Mouse (Mus musculus): ENCODE results near the gene Zdhhc7. TPM values are rescaled to one million over a fixed set of nuclear protein-coding genes. Genes with fewer than 3 reads are reported as not detected.

The Zdhhc7 gene
- total RNA-seq, 2 experiments from 2014 or later, result 24.9 to 26.2 TPM

DNA sequence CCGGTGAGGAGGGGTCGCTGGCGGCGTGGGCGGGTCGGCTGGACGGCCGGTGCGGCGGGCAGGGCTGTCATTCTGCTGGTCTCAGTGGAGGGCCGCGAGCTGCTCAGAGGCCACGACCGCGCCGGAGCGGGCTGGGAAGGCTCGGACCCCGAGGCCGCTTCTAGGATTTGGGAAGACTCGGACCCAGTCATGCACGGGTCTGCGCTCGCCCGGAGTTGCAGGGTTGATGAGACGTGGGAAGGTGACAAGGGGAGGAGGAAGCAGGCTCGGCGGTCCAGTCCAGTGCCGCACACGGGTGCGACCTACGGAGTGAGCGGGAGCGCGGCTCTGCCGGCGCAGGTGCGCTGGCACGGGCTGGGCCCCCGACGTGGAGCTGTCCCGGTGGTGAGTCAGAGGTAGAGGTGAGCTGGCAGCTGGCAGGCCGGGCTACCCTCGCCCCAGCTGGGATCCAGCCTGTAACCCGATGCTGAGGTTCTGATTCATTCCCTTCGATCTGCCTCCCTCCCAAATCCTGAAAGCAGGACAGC is 13.1 kb upstream of the Zdhhc7 start:
- DNase-seq, result peak; percentile 42

- DNase-seq, result peak; percentile 100
Observed at GRCm38 (mm10) chr8:120113758-120114255, 12.5 kb upstream of the Zdhhc7 start, which contains the start of gene 6430548M08Rik. TSS of gene 6430548M08Rik (plus strand) at chr8:120114152.

DNA sequence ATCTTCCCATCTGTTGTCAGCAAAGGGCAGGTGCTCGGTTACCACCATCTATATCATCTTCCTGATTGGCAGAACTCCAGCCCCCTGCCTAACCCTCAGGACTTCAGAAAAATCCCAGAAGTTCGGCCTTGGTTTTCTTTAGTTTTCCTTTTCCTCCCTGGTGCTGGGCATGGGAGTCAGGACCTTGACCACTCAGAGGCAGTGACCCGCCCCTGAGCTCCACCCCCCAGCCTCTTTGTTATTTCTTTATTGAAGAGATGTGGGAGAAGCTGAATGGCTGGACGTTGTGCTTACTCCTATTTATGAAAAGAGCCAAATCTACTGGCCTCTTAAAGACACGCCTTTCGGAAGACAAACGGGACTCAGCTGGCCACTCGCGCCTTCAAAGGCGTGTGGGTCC is 12.0 kb upstream of the Zdhhc7 start:
- peak; percentile 60 for DNase-seq

GRCm38 (mm10) chr8:120112535-120112934 is 11.3 kb upstream of the Zdhhc7 start:
- no peak for DNase-seq

DNA sequence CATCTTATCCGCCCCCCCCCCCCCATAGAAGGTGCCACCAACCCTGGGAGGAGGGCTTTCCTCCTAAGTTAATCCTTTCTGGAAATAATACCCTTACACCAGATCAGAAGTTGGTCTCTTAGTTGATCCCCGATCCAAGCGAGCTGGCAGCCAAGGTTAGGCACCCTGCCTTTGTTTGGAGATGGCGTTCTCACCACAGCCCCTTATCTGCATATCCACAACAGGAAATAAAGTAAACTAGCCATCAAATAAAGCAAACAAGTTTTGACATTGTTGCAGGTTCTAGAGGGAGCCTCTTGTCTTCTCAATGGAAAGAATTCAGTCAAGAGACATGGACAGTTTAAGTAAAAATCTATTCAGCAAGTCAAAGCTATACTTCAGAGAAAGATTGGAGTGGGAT is 10.1 kb upstream of the Zdhhc7 start:
- no peak for DNase-seq

DNA sequence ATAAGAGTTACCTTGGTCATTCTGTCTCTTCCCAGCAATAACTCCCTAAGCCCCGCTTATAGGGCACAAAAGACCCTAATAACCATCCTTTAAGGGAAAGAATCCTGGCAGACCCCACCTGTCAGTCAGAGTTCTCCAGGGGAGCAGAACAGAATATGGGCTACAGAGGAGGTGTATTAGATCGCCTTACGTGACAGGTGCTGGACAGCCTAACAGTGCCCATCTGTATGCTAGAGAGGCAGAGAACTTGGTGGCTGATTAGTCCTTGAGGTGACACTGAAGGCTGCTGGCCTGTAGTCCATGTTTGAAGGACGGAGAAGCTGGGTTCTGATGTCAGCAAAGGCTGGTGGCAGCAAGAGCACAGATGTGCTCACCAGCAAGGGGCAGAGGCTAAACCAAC is 9.7 kb upstream of the Zdhhc7 start:
- DNase-seq, result no peak

DNA sequence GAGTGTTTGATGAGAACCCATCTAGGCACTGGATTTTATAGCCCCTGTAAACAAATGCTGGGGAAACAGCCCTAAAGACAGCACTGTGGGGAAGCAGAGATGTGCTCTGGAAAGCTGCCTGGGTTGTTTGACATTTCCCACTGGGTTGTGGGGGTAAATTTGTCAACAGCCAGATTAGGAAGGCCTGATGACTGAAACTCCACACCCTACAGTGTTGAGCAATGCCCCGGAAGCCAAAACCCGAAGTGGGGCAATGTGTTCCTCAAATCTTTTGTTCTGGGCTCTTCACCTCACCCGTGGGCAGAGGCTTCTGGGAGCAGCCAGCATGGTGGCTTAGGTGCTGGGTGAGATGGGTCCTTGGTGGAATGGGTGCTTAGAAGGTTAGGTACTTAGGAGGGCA is 7.9 kb upstream of the Zdhhc7 start:
- peak; percentile 53 for DNase-seq

- DNase-seq, result peak; percentile 66
Observed at GRCm38 (mm10) chr8:120104721-120105272, 3.5 kb upstream of the Zdhhc7 start.

DNA sequence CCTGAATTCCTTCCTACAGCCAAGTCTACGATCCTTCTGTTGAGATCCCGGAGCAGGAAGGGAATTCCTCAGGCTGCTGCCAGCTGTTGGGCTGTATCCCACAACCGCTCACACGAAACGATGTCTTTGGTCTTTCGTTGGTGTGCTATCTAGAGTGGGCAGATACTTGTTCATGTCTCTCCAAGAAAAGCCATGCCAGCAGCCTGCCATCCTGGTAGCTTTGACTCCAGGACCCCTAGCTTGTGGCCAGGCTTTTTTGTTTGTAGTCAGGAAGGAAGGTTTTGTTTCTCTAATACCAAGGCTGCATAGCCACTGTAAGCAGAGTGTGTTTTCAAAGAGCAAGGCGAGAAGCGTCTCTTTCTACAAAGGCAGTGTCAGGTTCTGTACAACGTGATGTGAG is 2.6 kb upstream of the Zdhhc7 start:
- DNase-seq, result no peak

DNA sequence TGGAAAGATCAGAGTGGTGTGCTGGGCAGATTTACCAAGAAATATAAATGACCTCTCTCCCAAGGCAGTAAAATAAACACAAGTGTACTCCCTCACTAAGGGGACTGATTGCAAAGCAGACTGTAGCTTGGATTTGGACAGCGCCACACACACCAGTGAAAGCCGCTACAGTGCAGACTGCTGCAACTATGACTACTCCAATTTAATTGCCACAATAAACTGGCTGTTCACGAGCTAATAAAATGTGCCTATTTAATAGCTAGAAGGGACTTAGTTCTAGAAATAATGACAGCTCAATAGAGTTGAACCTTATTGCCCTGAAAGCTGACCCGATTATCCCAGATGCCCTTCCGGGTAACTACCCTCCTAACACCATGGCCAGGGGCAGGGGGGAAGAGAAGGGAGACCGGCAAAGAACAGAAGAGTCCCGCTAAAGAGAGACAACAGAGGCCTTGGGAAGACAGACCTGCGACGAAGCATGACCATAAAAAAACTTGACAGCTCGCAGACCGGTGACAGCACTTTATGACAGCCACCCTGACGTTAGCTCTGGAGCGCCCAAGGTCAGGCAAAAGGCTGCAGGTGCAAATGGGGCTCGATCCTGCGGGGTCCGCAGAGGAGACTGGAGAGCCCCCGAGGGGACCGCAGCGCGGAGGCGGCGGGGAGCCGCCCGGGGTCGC is 754 bp downstream of the Zdhhc7 start:
- no peak for DNase-seq

DNA sequence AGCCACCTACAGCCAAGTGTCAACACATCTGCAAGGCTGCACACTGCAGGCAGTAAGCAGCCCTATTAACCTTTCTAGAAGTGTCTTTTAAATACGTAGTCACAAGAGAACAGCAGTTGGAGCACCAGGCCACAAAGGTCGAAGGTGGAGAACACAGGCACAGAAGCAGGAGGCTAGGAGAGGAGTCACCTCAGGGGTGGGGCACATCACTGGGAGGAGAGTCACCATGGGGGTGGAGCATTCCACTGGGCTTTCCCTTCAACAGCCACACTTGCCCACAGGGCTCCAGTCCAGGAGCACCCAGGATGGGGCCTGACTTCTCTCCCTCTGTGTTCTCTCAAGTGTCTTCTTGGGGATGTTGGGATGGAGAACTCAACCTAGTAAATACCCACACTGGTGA is 4.8 kb downstream of the Zdhhc7 start:
- DNase-seq, result no peak

- no peak for DNase-seq
Observed at GRCm38 (mm10) chr8:120094801-120095200, 6.5 kb downstream of the Zdhhc7 start.

DNA sequence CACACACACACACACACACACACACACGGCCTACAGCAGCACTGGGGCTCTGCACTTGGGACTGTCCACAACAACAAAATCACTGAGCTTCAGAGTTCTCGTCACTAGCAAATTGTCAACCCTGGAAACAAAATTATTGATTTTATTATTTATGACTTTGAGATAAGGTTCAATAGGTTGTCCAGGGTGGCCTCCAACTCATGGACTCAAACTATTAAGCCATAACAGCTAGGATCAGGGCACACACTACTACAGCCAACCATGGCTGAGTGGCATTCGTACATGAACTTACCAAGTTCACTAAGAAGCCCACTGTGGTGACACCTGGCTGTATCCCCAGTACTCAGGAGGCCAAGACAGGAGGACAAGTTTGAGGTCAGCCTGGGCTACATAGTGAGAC is 8.2 kb downstream of the Zdhhc7 start:
- DNase-seq, result no peak

- no peak for DNase-seq
Observed at GRCm38 (mm10) chr8:120091032-120091431, 10.2 kb downstream of the Zdhhc7 start.

- no peak for DNase-seq
Observed at GRCm38 (mm10) chr8:120089511-120089910, 11.8 kb downstream of the Zdhhc7 start.

- no peak for DNase-seq
Observed at GRCm38 (mm10) chr8:120084783-120085182, 16.5 kb downstream of the Zdhhc7 start.

GRCm38 (mm10) chr8:120083261-120083660 is 18.0 kb downstream of the Zdhhc7 start:
- DNase-seq, result no peak

GRCm38 (mm10) chr8:120079361-120079760 is 21.9 kb downstream of the Zdhhc7 start:
- DNase-seq, result no peak

DNA sequence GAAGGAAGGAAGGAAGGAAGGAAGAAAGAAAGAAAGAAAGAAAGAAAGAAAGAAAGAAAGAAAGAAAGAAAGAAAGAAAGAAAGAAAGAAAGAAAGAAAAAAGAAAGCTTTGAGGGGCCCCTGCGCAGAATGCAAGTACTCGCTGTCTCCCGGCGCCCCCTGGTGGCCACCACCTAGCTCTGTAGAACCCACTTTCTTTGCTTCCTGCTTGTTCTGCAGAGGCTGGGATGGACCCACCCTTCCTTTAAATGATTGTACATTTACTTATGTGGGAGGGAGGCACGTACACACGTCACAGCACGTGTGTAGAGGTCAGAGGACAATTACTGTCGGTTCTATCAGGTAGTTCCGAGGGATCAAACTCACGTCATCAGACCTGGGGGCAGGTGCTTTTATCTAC is 23.2 kb downstream of the Zdhhc7 start:
- DNase-seq, result peak; percentile 54

DNA sequence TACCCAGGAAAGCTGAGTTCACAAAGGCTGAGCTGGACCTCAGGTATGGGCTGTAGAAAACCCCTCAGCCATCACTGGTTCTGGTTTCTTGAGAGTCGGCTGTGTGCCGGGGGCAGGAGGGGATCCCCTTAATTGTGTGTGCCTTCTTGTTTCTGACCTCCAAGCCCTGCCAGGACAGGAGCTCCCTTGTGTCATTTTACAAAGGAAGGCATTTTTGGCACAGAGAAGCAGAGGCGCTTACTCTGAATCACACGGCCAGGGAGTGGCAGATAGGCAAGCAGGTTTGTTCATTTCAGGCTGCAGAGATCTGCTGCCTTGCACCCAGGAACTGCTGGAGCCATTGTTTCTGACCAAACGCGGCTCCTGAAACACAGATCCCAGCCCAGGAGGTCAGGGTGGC is 25.9 kb downstream of the Zdhhc7 start:
- no peak for DNase-seq

DNA sequence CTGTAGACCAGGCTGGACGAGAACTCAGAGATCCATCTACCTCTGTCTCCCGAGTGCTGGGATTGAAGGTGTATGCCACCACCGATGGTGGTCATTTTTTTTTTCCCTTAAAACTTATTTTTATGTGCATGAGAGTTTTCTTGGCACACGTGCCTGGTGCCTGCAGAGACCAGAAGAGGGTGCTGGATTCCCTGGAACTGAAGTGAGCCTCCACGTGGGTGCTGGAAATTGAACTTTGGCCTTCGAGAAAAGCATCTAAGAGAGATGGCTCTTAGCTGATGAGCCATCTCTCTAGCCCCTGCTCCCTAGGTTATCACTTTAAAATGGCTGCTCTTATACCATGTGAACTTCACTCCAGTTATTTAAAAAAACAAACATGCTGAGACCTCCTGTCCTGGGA is 26.8 kb downstream of the Zdhhc7 start:
- no peak for DNase-seq

DNA sequence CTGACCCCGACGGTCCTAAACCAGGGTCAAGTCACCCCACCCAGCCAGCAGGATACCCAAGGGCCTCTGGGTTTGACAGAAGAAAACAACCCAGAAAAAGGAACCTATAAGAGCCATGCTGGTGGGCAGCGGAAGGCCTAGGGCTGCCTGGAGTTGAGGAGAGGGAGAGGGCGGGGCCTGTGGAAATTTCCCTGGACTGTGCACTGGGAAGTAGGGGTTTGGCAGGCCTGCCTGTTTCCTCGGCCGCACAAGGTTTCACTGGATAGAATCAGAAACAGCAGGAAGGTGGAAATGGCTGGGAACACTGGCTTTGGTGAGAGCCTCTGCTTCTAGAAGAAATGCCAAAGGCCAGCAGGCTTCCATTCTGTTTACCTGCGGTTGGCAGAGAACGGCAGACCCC is 28.5 kb downstream of the Zdhhc7 start:
- peak; percentile 45 for DNase-seq

DNA sequence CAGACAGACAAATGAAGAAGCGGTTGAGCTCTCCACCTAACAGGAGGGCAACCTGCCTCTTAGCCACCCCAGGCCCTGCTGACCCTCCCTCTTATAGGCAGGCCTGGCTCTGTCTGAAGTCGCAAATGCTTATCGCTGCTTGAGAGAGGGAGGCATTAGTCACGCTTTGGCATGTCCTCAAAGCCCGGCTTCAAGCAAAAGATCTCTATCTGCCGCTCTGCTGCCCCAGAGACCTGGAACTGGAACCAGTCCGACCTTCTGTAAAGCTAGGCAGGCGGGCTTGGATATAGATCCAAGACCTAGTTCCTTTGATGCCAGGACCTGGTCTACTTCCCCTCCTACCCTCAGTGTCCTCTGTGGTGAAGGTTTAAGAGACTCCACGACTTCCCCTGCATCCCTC is 29.0 kb downstream of the Zdhhc7 start:
- no peak for DNase-seq

- DNase-seq, result peak; percentile 66
Observed at GRCm38 (mm10) chr8:120071684-120072083, 29.6 kb downstream of the Zdhhc7 start.

Measured in gastrocnemius, postnatal 25 days (tissue).